Mouse (Mus musculus): Measurements from ENCODE around the gene Setdb1.
A peak's percentile ranks its signal among the peaks of the same experiment; 100 is the strongest.
"Not testable (repeated sequence)": the region's sequence is repeated elsewhere in the genome, so short reads cannot be mapped to it uniquely, and the experiment has no call there.

The Setdb1 gene

GRCm38 (mm10) chr3:95356701-95357449 is at the start of gene Setdb1:
TSS of gene Setdb1 (minus strand) at chr3:95357202.
- DNase-seq, result peak; percentile 95

GRCm38 (mm10) chr3:95402741-95403140 is 45.7 kb upstream of the Setdb1 start, which contains the start of gene 4930558C23Rik:
TSS of gene 4930558C23Rik (minus strand) at chr3:95402841.
- no peak for DNase-seq

- no peak for DNase-seq
These were observed 37.4 kb upstream of the Setdb1 start for GRCm38 (mm10) chr3:95394385-95394784.

- no peak for DNase-seq
These were observed 28.5 kb upstream of the Setdb1 start for GRCm38 (mm10) chr3:95385401-95386075.

GRCm38 (mm10) chr3:95373208-95373607 is 16.2 kb upstream of the Setdb1 start:
- no peak for DNase-seq

GRCm38 (mm10) chr3:95370101-95370500 is 13.1 kb upstream of the Setdb1 start:
- no peak for DNase-seq

- DNase-seq, result not testable (repeated sequence)
These were observed 3.3 kb upstream of the Setdb1 start for GRCm38 (mm10) chr3:95360276-95360675.

- DNase-seq, result no peak
These were observed 744 bp upstream of the Setdb1 start for GRCm38 (mm10) chr3:95357746-95358145.

GRCm38 (mm10) chr3:95355911-95356544 is 974 bp downstream of the Setdb1 start:
- not testable (repeated sequence) for DNase-seq

GRCm38 (mm10) chr3:95349491-95349890 is 7.5 kb downstream of the Setdb1 start:
- no peak for DNase-seq

GRCm38 (mm10) chr3:95348343-95348742 is 8.7 kb downstream of the Setdb1 start:
- not testable (repeated sequence) for DNase-seq

- DNase-seq, result no peak
These were observed 10.5 kb downstream of the Setdb1 start for GRCm38 (mm10) chr3:95346454-95346853.

- not testable (repeated sequence) for DNase-seq
These were observed 13.5 kb downstream of the Setdb1 start for GRCm38 (mm10) chr3:95343356-95344000.

GRCm38 (mm10) chr3:95338251-95338650 is 18.8 kb downstream of the Setdb1 start:
- no peak for DNase-seq

GRCm38 (mm10) chr3:95337345-95337744 is 19.7 kb downstream of the Setdb1 start:
- no peak for DNase-seq

- DNase-seq, result no peak
These were observed 25.5 kb downstream of the Setdb1 start for GRCm38 (mm10) chr3:95331528-95331927.

GRCm38 (mm10) chr3:95328803-95329404 is 28.1 kb downstream of the Setdb1 start:
- DNase-seq, result no peak

GRCm38 (mm10) chr3:95324454-95325144 is 32.4 kb downstream of the Setdb1 start:
- DNase-seq, result no peak

- no peak for DNase-seq
These were observed 33.6 kb downstream of the Setdb1 start for GRCm38 (mm10) chr3:95323429-95323828.

- no peak for DNase-seq
These were observed 37.0 kb downstream of the Setdb1 start for GRCm38 (mm10) chr3:95319701-95320625.

GRCm38 (mm10) chr3:95319110-95319509 is 37.9 kb downstream of the Setdb1 start:
- no peak for DNase-seq
